Mouse (Mus musculus) B cell, adult 2 months (primary cell): ENCODE measurements at regions not wholly inside any gene's neighbourhood (a gene's known extent, or its start where the extent isn't known, plus 50 kb on each side); places are given as distances from the start of the nearest gene placed in this dataset.

ENCODE experiments used
- DNase-seq, 2 experiments: peaks; one replicate each; pipeline ENCODE4 v3.0.0; 2022

DNA sequence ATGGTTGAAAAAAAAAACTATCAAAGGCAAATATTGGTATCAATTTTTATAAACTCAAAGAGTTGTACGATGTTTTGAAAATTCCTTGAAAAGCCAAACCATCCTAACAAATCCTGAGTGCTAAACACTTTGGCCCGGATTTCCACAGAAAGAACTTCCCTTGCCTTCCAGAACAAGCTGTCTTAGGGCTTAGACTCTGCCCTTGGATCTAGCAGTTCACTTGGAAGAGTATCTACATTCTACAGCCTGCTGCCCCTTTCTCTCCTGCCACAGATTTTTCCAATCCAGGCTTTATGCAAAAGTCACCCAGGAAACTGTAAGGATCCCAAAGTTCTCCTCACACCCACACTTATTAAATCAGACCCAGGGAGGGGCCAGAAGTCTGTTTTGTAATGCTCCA lies 57.6 kb upstream of the Gdf10 start:
- DNase-seq = no peak

DNA sequence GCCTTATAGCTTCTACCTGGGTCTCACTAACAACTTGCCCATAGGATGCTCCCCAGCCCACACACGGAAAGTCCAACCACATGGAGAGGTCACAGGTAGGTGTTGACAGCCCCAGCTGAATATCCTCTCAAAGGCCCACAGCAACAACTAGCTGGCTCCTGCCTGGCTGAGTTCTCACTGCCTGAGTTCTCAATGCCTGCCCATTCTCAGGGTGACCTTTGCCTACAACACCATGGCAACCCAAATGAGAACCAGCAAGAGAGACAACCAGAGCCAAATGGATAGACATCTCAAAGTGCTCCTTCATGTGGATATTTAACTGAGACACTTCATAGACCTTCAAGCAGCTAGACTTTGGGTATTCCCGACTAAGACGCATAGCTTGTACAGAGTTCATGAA lies 55.7 kb upstream of the Gdf10 start:
- no peak for DNase-seq
